Mouse (Mus musculus) forebrain, embryonic 12.5 days (tissue): ENCODE measurements around the gene Dennd5b. TPM values are rescaled to one million over a fixed set of nuclear protein-coding genes. Genes with fewer than 3 reads are reported as not detected.
"Not testable (repeated sequence)": the region's sequence is repeated elsewhere in the genome, so short reads cannot be mapped to it uniquely, and the experiment has no call there.

Source experiments
- ATAC-seq: fragments of 200-750 bp; cut with Nextera tagmentation; 2 replicates; pipeline ENCODE4 v1.8.0; 2017; ENCODE audit warnings: moderate TSS enrichment; ENCODE audit not compliant: low FRiP score
- H3K27ac ChIP-seq: fragments of 300-500 bp; sonication (generic); 2 replicates; pipeline ENCODE4 v1.5.1; 2016; ENCODE audit warnings: mild to moderate bottlenecking
- H3K27me3 ChIP-seq: fragments of 300-500 bp; sonication (generic); 2 replicates; pipeline ENCODE4 v1.6.1; 2016; ENCODE audit warnings: mild to moderate bottlenecking
- H3K36me3 ChIP-seq: fragments of 300-500 bp; sonication (generic); replicated peaks from 2 replicates; pipeline ENCODE4 v1.6.1; 2016; ENCODE audit warnings: mild to moderate bottlenecking
- H3K4me1 ChIP-seq: fragments of 300-500 bp; sonication (generic); 2 replicates; pipeline ENCODE4 v1.6.1; 2016
- H3K4me2 ChIP-seq: fragments of 300-500 bp; sonication (generic); 2 replicates; pipeline ENCODE4 v1.6.1; 2016; ENCODE audit warnings: mild to moderate bottlenecking, moderate library complexity
- H3K4me3 ChIP-seq: fragments of 300-500 bp; sonication (generic); replicated peaks from 2 replicates; pipeline ENCODE4 v1.5.1; 2016; ENCODE audit warnings: mild to moderate bottlenecking
- H3K9ac ChIP-seq: fragments of 300-500 bp; sonication (generic); 2 replicates; pipeline ENCODE4 v1.6.1; 2016; ENCODE audit warnings: mild to moderate bottlenecking
- H3K9me3 ChIP-seq: fragments of 300-500 bp; sonication (generic); 2 replicates; pipeline ENCODE4 v1.6.1; 2016
- WGBS: fragments of 180-500 bp; shearing (Covaris S2); methylation state at CpG from one replicate; pipeline ENCODE4 v1.1.7; 2016; 5-methylcytosine and 5-hydroxymethylcytosine counted together
- polyA plus RNA-seq: library from polyadenylated mRNA; unstranded; fragments of >200 nt; fragmentation: Nextera tagmentation; extraction: Ambion mirVana; gene quantifications from 2 replicates; pipeline ENCODE4 v1.2.1, GENCODE M21; 2016

Dennd5b gene
- polyA plus RNA-seq, 1 experiment from 2014 or later = 18.8 TPM

- Histone ChIP-seq H3K9me3 (no peaks in the 10 kb centered on the region), H3K9ac (no peak overlapping the region), H3K27me3 (no peaks in the 10 kb centered on the region), H3K36me3 (peaks cover 15% of the 10 kb centered on the region), H3K27ac (peak overlapping the region; percentile 50; the same call in 1 of the 2 replicates), H3K4me2 (no peak overlapping the region), H3K4me1 (peaks cover 21% of the 10 kb centered on the region), H3K4me3 (no peak overlapping the region)
- 31% methylated on average over 6 of the region's 6 CpGs for WGBS
- no peak for ATAC-seq
Observed at GRCm38 (mm10) chr6:148991660-148992372, 109.7 kb downstream of the Dennd5b start.

GRCm38 (mm10) chr6:148989792-148990491 is 111.5 kb downstream of the Dennd5b start:
- not testable (repeated sequence) for H3K27me3 ChIP-seq, H3K27ac ChIP-seq, H3K4me3 ChIP-seq, H3K9me3 ChIP-seq, H3K4me2 ChIP-seq, ATAC-seq, H3K9ac ChIP-seq, H3K36me3 ChIP-seq
- peaks cover 21% of the 10 kb centered on the region for H3K4me1 ChIP-seq
- 85% methylated on average over 3 of the region's 3 CpGs for WGBS

DNA sequence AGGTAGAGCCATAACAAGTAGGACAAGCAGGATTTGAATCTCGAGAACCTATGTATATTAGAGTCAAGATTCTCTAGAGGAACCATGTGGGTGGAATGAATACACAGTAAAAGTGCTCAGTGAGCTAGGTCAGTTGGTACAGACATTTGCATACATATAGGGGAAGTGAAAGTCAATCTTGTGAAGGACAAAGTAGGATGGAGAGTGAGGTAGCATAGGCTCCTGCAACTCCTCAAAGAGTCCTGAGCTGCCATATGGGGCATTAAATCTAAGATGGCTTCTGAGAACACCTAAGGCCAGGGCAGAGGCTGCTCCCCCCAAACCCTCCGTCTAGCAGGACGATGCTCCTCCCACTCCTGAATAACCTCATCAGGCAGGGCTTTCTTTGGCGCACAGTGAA is 115.5 kb downstream of the Dennd5b start:
- Histone ChIP-seq H3K27ac (no peak overlapping the region), H3K9ac (no peak overlapping the region), H3K4me3 (no peak overlapping the region), H3K9me3 (no peaks in the 10 kb centered on the region), H3K36me3 (no peaks in the 10 kb centered on the region), H3K4me2 (no peak overlapping the region), H3K4me1 (no peaks in the 10 kb centered on the region), H3K27me3 (no peaks in the 10 kb centered on the region)
- 90% methylated on average over 4 of the region's 4 CpGs for WGBS
- ATAC-seq = no peak

DNA sequence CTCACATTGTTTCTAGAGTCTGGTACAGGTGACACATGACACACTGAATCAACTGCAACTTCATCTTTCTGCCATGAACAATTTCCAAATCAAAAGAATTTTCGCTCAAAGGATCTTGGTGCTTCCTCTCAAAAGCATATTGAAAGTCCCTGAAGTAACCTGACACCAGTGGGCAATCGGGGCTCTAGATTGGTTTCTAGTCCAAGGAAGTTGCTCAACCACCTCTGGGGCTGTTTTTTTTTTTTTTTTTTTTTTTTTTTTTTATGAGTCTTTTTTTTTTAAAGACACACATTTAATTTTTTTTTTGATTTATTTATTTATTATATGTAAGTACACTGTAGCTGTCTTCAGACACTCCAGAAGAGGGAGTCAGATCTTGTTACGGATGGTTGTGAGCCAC is 121.0 kb downstream of the Dennd5b start:
- Histone ChIP-seq H3K27ac (no peak overlapping the region), H3K4me2 (no peak overlapping the region), H3K9me3 (no peaks in the 10 kb centered on the region), H3K9ac (no peak overlapping the region), H3K4me1 (no peaks in the 10 kb centered on the region), H3K27me3 (no peaks in the 10 kb centered on the region), H3K36me3 (no peaks in the 10 kb centered on the region), H3K4me3 (no peak overlapping the region)
- no peak for ATAC-seq
- WGBS = 78% methylated on average over 3 of the region's 3 CpGs

GRCm38 (mm10) chr6:148975096-148975495 is 126.4 kb downstream of the Dennd5b start:
- peaks cover 10% of the 10 kb centered on the region for H3K4me1 ChIP-seq
- no peak for ATAC-seq
- H3K4me2 ChIP-seq = no peak overlapping the region
- H3K9me3 ChIP-seq = no peaks in the 10 kb centered on the region
- 96% methylated on average over 3 of the region's 3 CpGs for WGBS
- no peak overlapping the region for H3K4me3 ChIP-seq
- H3K36me3 ChIP-seq = no peaks in the 10 kb centered on the region
- no peak overlapping the region for H3K9ac ChIP-seq
- H3K27ac ChIP-seq = no peak overlapping the region
- H3K27me3 ChIP-seq = no peaks in the 10 kb centered on the region

GRCm38 (mm10) chr6:148972891-148973290 is 128.6 kb downstream of the Dennd5b start:
- Histone ChIP-seq H3K27ac (no peak overlapping the region), H3K4me2 (no peak overlapping the region), H3K9ac (no peak overlapping the region), H3K27me3 (no peaks in the 10 kb centered on the region), H3K4me3 (no peak overlapping the region), H3K9me3 (no peaks in the 10 kb centered on the region), H3K36me3 (no peaks in the 10 kb centered on the region), H3K4me1 (peaks cover 10% of the 10 kb centered on the region)
- WGBS = 77% methylated on average over 2 of the region's 2 CpGs
- no peak for ATAC-seq

DNA sequence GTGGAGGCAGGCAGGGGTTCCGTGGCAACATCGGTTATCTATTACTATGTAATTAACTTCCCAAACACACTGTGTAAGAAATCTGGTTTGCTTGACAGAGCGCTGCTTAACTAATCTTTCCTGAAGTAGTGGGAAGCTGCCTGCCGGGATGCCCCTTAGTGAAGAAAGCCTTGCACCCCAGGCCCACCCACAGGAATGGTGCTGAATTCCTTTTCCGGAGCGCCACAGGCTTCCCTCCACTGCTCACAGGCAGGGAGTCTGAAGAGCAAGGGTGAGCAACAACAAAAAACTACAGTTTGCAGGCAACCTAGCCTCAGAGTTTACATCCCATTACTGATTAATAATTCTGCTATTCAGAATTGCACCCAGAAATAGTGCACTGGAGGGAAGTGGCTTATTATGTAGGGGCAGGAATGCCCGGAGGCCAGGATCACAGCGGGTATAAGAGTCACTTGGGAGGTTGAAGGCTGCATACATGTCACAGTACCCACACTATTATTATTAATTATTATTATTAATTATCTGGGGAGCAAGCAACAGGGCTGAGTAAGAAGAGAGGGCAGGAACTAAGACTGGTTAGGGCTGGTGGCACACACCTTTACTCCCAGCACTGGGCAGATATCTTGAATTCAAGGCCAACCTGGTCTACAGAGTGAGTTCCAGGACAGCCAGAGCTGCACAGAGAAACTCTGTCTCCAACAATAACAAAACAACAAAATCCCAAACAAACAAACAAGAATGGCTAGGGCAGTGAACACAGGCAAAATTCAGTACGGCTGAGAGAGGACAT is 129.2 kb downstream of the Dennd5b start:
- Histone ChIP-seq H3K9ac (no peak overlapping the region), H3K4me1 (peaks cover 10% of the 10 kb centered on the region), H3K4me2 (no peak overlapping the region), H3K36me3 (no peaks in the 10 kb centered on the region), H3K9me3 (no peaks in the 10 kb centered on the region), H3K27me3 (no peaks in the 10 kb centered on the region), H3K27ac (no peak overlapping the region), H3K4me3 (no peak overlapping the region)
- ATAC-seq = no peak
- WGBS = 27% methylated on average over 9 of the region's 9 CpGs

- Histone ChIP-seq H3K4me3 (no peak overlapping the region), H3K36me3 (no peaks in the 10 kb centered on the region), H3K4me1 (peaks cover 10% of the 10 kb centered on the region), H3K4me2 (no peak overlapping the region), H3K27me3 (no peaks in the 10 kb centered on the region), H3K9ac (no peak overlapping the region), H3K27ac (no peak overlapping the region), H3K9me3 (no peaks in the 10 kb centered on the region)
- WGBS = 34% methylated on average over 9 of the region's 9 CpGs
- no peak for ATAC-seq
Observed at GRCm38 (mm10) chr6:148971385-148971940, 130.0 kb downstream of the Dennd5b start.

GRCm38 (mm10) chr6:148961285-148961684 is 140.2 kb downstream of the Dennd5b start:
- H3K4me3 ChIP-seq = no peak overlapping the region
- no peaks in the 10 kb centered on the region for H3K27me3 ChIP-seq
- no peak overlapping the region for H3K27ac ChIP-seq
- H3K36me3 ChIP-seq = no peaks in the 10 kb centered on the region
- WGBS = 48% methylated on average over 1 of the region's 1 CpGs
- no peaks in the 10 kb centered on the region for H3K9me3 ChIP-seq
- no peak overlapping the region for H3K9ac ChIP-seq
- H3K4me1 ChIP-seq = no peaks in the 10 kb centered on the region
- H3K4me2 ChIP-seq = no peak overlapping the region
- no peak for ATAC-seq

- WGBS = 66% methylated on average over 4 of the region's 4 CpGs
- no peak overlapping the region for H3K4me3 ChIP-seq
- no peak overlapping the region for H3K4me2 ChIP-seq
- H3K27ac ChIP-seq = no peak overlapping the region
- no peaks in the 10 kb centered on the region for H3K9me3 ChIP-seq
- H3K4me1 ChIP-seq = no peaks in the 10 kb centered on the region
- no peak for ATAC-seq
- no peaks in the 10 kb centered on the region for H3K36me3 ChIP-seq
- no peak overlapping the region for H3K9ac ChIP-seq
- H3K27me3 ChIP-seq = no peaks in the 10 kb centered on the region
Observed at GRCm38 (mm10) chr6:148959540-148960238, 141.8 kb downstream of the Dennd5b start.

- H3K4me1 ChIP-seq = no peaks in the 10 kb centered on the region
- H3K27me3 ChIP-seq = no peaks in the 10 kb centered on the region
- H3K4me2 ChIP-seq = no peak overlapping the region
- H3K4me3 ChIP-seq = no peak overlapping the region
- H3K9ac ChIP-seq = no peak overlapping the region
- H3K27ac ChIP-seq = no peak overlapping the region
- H3K9me3 ChIP-seq = no peaks in the 10 kb centered on the region
- no peaks in the 10 kb centered on the region for H3K36me3 ChIP-seq
- no peak for ATAC-seq
- 96% methylated on average over 1 of the region's 1 CpGs for WGBS
Observed at GRCm38 (mm10) chr6:148958712-148959111, 142.8 kb downstream of the Dennd5b start.

GRCm38 (mm10) chr6:148957046-148957445 is 144.4 kb downstream of the Dennd5b start:
- Histone ChIP-seq H3K4me3 (no peak overlapping the region), H3K9ac (no peak overlapping the region), H3K4me1 (no peaks in the 10 kb centered on the region), H3K9me3 (no peaks in the 10 kb centered on the region), H3K27me3 (no peaks in the 10 kb centered on the region), H3K36me3 (no peaks in the 10 kb centered on the region), H3K27ac (no peak overlapping the region), H3K4me2 (no peak overlapping the region)
- no peak for ATAC-seq
- 89% methylated on average over 3 of the region's 3 CpGs for WGBS
